Mouse (Mus musculus) heart, embryonic 14.5 days (tissue): ENCODE results near the gene Zfp580. TPM values are rescaled to one million over a fixed set of nuclear protein-coding genes. Genes with fewer than 3 reads are reported as not detected.
A peak's percentile ranks its signal among the peaks of the same experiment; 100 is the strongest.

Experiments used
- ATAC-seq: fragments of 200-750 bp; cut with Nextera tagmentation; 2 replicates; pipeline ENCODE4 v1.8.0; 2017; ENCODE audit warnings: low read depth, moderate TSS enrichment; ENCODE audit not compliant: insufficient number of reproducible peaks, insufficient read depth, low FRiP score
- H3K27ac ChIP-seq, 2 experiments: fragments of 200-500 bp in 1 of 2; fragments of 300-500 bp in 1 of 2; sonication (generic) in 1 of 2; replicated peaks in 1 of 2; 2 replicates each; pipeline ENCODE4 v1.5.1; 2012 to 2014; ENCODE audit warnings: low read depth in 2 of 2, low read length in 2 of 2, control low read depth in 1 of 2, mild to moderate bottlenecking in 1 of 2, mixed read lengths in 1 of 2; ENCODE audit not compliant: control insufficient read depth in 1 of 2, insufficient read depth in 1 of 2
- H3K27me3 ChIP-seq: fragments of 300-500 bp; sonication (generic); 2 replicates; pipeline ENCODE4 v1.6.1; 2014; ENCODE audit warnings: mild to moderate bottlenecking, low read length, control low read depth; ENCODE audit not compliant: control insufficient read depth, insufficient read depth
- H3K36me3 ChIP-seq: fragments of 300-500 bp; sonication (generic); 2 replicates; pipeline ENCODE4 v1.6.1; 2014; ENCODE audit warnings: mild to moderate bottlenecking, control low read depth, low read length, mixed read lengths; ENCODE audit not compliant: control insufficient read depth, insufficient read depth
- H3K4me1 ChIP-seq, 2 experiments: fragments of 200-500 bp in 1 of 2; fragments of 300-500 bp in 1 of 2; sonication (generic) in 1 of 2; 2 replicates each; pipeline ENCODE4 v1.6.1; 2012 to 2014; ENCODE audit warnings: low read length in 2 of 2, control low read depth in 1 of 2, mixed read lengths in 1 of 2; ENCODE audit not compliant: control insufficient read depth in 2 of 2, insufficient read depth in 2 of 2
- H3K4me2 ChIP-seq: fragments of 300-500 bp; sonication (generic); 2 replicates; pipeline ENCODE4 v1.6.1; 2014; ENCODE audit warnings: mild to moderate bottlenecking, low read length
- H3K4me3 ChIP-seq, 2 experiments: fragments of 200-500 bp in 1 of 2; fragments of 300-500 bp in 1 of 2; sonication (generic) in 1 of 2; 2 replicates each; pipeline ENCODE4 v1.5.1; 2012 to 2014; ENCODE audit warnings: low read length in 2 of 2, mild to moderate bottlenecking in 2 of 2, control low read depth in 1 of 2, low read depth in 1 of 2, moderate library complexity in 1 of 2; ENCODE audit not compliant: control insufficient read depth in 1 of 2, insufficient read depth in 1 of 2
- H3K9ac ChIP-seq: fragments of 300-500 bp; sonication (generic); 2 replicates; pipeline ENCODE4 v1.6.1; 2014; ENCODE audit warnings: mild to moderate bottlenecking, low read length
- H3K9me3 ChIP-seq: fragments of 300-500 bp; sonication (generic); 2 replicates; pipeline ENCODE4 v1.6.1; 2016; ENCODE audit warnings: low read length, control low read depth; ENCODE audit not compliant: control insufficient read depth
- WGBS: fragments of 180-500 bp; shearing (Covaris S2); extraction: QIAGEN DNeasy Blood & Tissue Kit; methylation state at CpG from one replicate; pipeline ENCODE4 v1.1.7; 2014; 5-methylcytosine and 5-hydroxymethylcytosine counted together
- polyA plus RNA-seq: library from polyadenylated mRNA; unstranded; fragments of >200 nt; fragmentation: Nextera tagmentation; extraction: Ambion mirVana; gene quantifications from 2 replicates; pipeline ENCODE4 v1.2.1, GENCODE M21; 2014

Zfp580 gene
- polyA plus RNA-seq, 1 experiment from 2014 or later: 22.0 TPM

DNA sequence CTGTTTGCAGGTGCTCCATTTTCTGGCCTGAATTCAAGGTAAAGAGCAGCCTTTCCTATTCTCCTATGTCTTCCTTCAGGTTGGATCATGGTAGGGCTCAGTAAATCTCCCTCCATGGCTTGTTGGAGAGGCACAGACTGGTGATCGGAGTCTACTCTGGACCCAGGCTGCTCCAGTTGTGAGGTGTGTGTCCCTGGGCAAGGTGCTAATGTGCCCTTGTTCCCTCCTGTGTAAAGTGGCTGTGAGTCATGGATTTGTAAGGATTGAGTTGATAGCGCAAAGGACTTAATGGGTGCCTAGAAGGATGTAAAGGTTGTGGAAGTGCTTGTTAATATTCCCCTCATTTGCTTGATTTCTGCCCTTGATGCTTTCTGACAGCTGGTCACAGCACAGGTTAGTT is 30.6 kb downstream of the Zfp580 start:
- Histone ChIP-seq H3K4me2 (peak overlapping the region; percentile 87), H3K36me3 (peaks cover 68% of the 10 kb centered on the region), H3K27me3 (no peaks in the 10 kb centered on the region), H3K9me3 (no peaks in the 10 kb centered on the region), H3K27ac (no peak overlapping the region), H3K4me1 (peaks cover 3 to 22% of the 10 kb centered on the region in 2 experiments; a peak in 3 of 4 replicates), H3K4me3 (no peak overlapping the region), H3K9ac (0 out of 2 replicates have a peak overlapping the region, but pooled peaks have one; percentile 21)
- WGBS: 94% methylated on average over 2 of the region's 2 CpGs
- no peak for ATAC-seq

GRCm38 (mm10) chr7:5083325-5084105 is 32.2 kb downstream of the Zfp580 start:
- no peaks in the 10 kb centered on the region for H3K9me3 ChIP-seq
- H3K4me2 ChIP-seq: no peak overlapping the region
- H3K27ac ChIP-seq: no peak overlapping the region
- ATAC-seq: no peak
- H3K9ac ChIP-seq: no peak overlapping the region
- no peak overlapping the region for H3K4me3 ChIP-seq
- no peaks in the 10 kb centered on the region for H3K27me3 ChIP-seq
- peaks cover 3 to 22% of the 10 kb centered on the region in 2 experiments; a peak in 3 of 4 replicates for H3K4me1 ChIP-seq
- peaks cover 66% of the 10 kb centered on the region for H3K36me3 ChIP-seq
- WGBS: 92% methylated on average over 18 of the region's 18 CpGs

DNA sequence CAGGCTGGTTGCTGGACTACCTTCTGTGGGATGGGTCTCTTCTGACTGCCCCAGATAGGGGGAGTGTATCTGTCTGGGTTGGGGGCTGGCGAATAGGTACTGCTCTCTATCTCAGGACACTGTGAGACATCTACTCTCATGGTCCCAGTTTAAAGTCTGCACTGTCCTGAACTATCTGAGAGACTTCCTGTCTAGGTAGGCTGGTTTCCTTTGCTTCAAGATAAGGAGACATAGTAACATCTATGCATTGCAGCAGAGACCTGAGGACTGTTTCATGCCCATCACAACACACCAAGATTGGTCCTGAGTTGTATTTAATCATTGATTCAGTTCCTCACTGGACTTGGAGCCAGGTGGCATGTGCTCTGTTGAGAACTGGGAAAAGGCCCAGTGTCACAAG is 34.2 kb downstream of the Zfp580 start:
- no peak overlapping the region for H3K4me2 ChIP-seq
- 54% methylated on average over 1 of the region's 1 CpGs for WGBS

GRCm38 (mm10) chr7:5086921-5087440 is 35.6 kb downstream of the Zfp580 start:
- Histone ChIP-seq H3K9me3 (no peaks in the 10 kb centered on the region), H3K4me1 (peaks cover 0 to 11% of the 10 kb centered on the region in 2 experiments; a peak in 2 of 4 replicates), H3K4me3 (no peak overlapping the region), H3K9ac (no peak overlapping the region), H3K4me2 (no peak overlapping the region), H3K36me3 (peaks cover 92% of the 10 kb centered on the region), H3K27ac (no peak overlapping the region), H3K27me3 (no peaks in the 10 kb centered on the region)
- 87% methylated on average over 5 of the region's 5 CpGs for WGBS
- no peak for ATAC-seq

More for the DNA sequence above, 34.2 kb downstream of the Zfp580 start:
- H3K4me3 ChIP-seq: no peak overlapping the region
- no peak overlapping the region for H3K27ac ChIP-seq
- H3K9me3 ChIP-seq: no peaks in the 10 kb centered on the region
- peaks cover 3 to 22% of the 10 kb centered on the region in 2 experiments; a peak in 3 of 4 replicates for H3K4me1 ChIP-seq
- no peaks in the 10 kb centered on the region for H3K27me3 ChIP-seq
- no peak for ATAC-seq
- peaks cover 79% of the 10 kb centered on the region for H3K36me3 ChIP-seq
- no peak overlapping the region for H3K9ac ChIP-seq

DNA sequence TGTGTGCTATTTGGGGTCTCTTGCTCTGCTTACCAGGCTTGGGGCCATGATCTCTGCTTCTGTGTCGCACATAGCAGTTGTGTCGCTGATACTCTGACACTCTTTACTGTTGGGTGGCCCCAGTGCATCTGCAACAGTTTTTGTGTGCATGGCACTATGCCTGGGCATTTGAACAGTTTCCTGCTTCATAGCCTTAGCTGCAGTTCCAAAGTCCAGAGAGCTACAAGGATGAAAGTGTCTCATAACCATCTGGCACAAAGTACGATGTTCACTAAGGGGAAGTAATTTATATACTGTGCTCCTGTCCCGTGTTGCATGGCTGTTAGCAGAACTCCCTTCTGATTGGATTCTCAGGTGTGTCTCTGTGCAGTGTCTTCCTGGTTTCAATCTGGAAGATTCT is 36.5 kb downstream of the Zfp580 start:
- no peak overlapping the region for H3K9ac ChIP-seq
- no peak overlapping the region for H3K4me2 ChIP-seq
- H3K9me3 ChIP-seq: no peaks in the 10 kb centered on the region
- no peak overlapping the region for H3K27ac ChIP-seq
- 91% methylated on average over 4 of the region's 4 CpGs for WGBS
- peaks cover 0 to 8% of the 10 kb centered on the region in 2 experiments; a peak in 1 of 4 replicates for H3K4me1 ChIP-seq
- no peaks in the 10 kb centered on the region for H3K27me3 ChIP-seq
- H3K36me3 ChIP-seq: peaks cover 95% of the 10 kb centered on the region
- ATAC-seq: no peak
- no peak overlapping the region for H3K4me3 ChIP-seq

GRCm38 (mm10) chr7:5089853-5090252 is 38.5 kb downstream of the Zfp580 start:
- Histone ChIP-seq H3K36me3 (peaks cover 96% of the 10 kb centered on the region), H3K4me2 (no peak overlapping the region), H3K4me3 (no peak overlapping the region), H3K4me1 (peaks cover 0 to 8% of the 10 kb centered on the region in 2 experiments; a peak in 1 of 4 replicates), H3K9ac (no peak overlapping the region), H3K27me3 (no peaks in the 10 kb centered on the region), H3K9me3 (no peaks in the 10 kb centered on the region), H3K27ac (no peak overlapping the region)
- no peak for ATAC-seq
- 91% methylated on average over 15 of the region's 15 CpGs for WGBS

DNA sequence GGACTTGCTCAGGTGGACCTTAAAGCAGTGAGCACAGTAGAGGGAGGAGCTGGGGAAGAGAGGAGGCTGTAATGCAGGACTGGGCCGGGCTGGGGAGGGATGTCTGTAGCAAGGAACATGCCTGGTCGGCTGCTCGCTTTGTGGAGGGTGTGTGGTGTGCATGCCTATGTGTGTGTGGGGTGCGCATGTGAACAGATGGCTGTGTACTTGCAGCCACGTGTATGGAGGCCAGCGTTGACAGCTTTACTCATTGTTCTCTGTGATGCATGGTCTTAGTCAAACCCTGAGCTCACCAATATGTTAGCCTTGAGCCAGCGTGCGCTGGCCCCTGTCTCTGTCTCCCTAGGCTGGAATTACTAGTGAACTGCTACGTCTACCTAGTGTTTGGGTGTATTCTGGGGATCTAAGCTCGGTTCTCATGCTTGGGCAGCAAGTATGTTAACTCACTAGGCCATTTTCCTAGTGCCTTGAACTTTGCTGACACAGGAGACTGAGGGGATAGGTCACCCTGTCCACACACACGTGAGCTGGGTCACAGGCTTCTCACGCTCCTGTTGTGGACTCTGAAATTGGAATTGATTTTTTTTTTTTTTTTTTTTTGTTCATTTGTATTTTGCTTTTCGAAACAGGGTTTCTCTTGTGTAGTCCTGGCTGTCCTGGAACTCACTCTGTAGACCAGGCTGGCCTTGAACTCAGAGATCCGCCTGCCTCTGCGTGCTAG is 39.8 kb downstream of the Zfp580 start:
- Histone ChIP-seq H3K4me1 (no peaks in the 10 kb centered on the region; a peak in 1 of 4 replicates), H3K9me3 (no peaks in the 10 kb centered on the region), H3K27me3 (no peaks in the 10 kb centered on the region), H3K27ac (no peak overlapping the region), H3K36me3 (peaks cover 96% of the 10 kb centered on the region), H3K4me2 (no peak overlapping the region), H3K9ac (no peak overlapping the region), H3K4me3 (no peak overlapping the region)
- 86% methylated on average over 15 of the region's 15 CpGs for WGBS
- ATAC-seq: no peak
